Mouse (Mus musculus) A20 (cell line): ENCODE results near the gene Ksr2.
A peak's percentile ranks its signal among the peaks of the same experiment; 100 is the strongest.

Experiments
- DNase-seq: peaks from one replicate; pipeline ENCODE4 v3.0.0-alpha.2; 2011; ENCODE audit warnings: low read depth, low spot score

The Ksr2 gene

GRCm38 (mm10) chr5:117764496-117764895 lies 350.7 kb downstream of the Ksr2 start:
- DNase-seq = no peak

- no peak for DNase-seq
Measured at GRCm38 (mm10) chr5:117779175-117779574, 365.4 kb downstream of the Ksr2 start.

- DNase-seq = no peak
Measured at GRCm38 (mm10) chr5:117780681-117781080, 366.9 kb downstream of the Ksr2 start, which contains the start of gene Nos1. TSS of gene Nos1 (plus strand) at chr5:117781032.

- DNase-seq = no peak
Measured at GRCm38 (mm10) chr5:117781178-117781577, 367.4 kb downstream of the Ksr2 start.

GRCm38 (mm10) chr5:117790071-117790470 lies 376.3 kb downstream of the Ksr2 start:
- DNase-seq = no peak

- no peak for DNase-seq
Measured at GRCm38 (mm10) chr5:117791875-117792274, 378.1 kb downstream of the Ksr2 start.

GRCm38 (mm10) chr5:117800849-117801248 lies 387.0 kb downstream of the Ksr2 start:
- no peak for DNase-seq

GRCm38 (mm10) chr5:117802071-117802521 lies 388.3 kb downstream of the Ksr2 start:
- DNase-seq = no peak

GRCm38 (mm10) chr5:117803551-117803950 lies 389.8 kb downstream of the Ksr2 start:
- peak; percentile 16 for DNase-seq

GRCm38 (mm10) chr5:117810930-117811329 lies 397.1 kb downstream of the Ksr2 start:
- DNase-seq = no peak

- no peak for DNase-seq
Measured at GRCm38 (mm10) chr5:117818800-117819199, 405.0 kb downstream of the Ksr2 start.

- DNase-seq = no peak
Measured at GRCm38 (mm10) chr5:117820445-117820844, 406.6 kb downstream of the Ksr2 start.

GRCm38 (mm10) chr5:117823811-117824210 lies 410.0 kb downstream of the Ksr2 start:
- no peak for DNase-seq

GRCm38 (mm10) chr5:117824486-117824885 lies 410.7 kb downstream of the Ksr2 start:
- DNase-seq = peak; percentile 29
